Mouse (Mus musculus): ENCODE results near the gene Lman2. TPM values are rescaled to one million over a fixed set of nuclear protein-coding genes. Genes with fewer than 3 reads are reported as not detected.

Lman2 gene
- polyA plus RNA-seq, 1 experiment from 2014 or later: 84.2 TPM

GRCm38 (mm10) chr13:55400039-55400346 lies 37.4 kb upstream of the Lman2 start:
- ATAC-seq (replicated peaks; ENCODE audit: extremely low read depth, insufficient read depth, low FRiP score): no peak
- Histone ChIP-seq H3K4me1 (ENCODE audit: control insufficient read depth, insufficient read depth, low read length) (no peaks in the 10 kb centered on the region), H3K9me3 (replicated peaks; ENCODE audit: control insufficient read depth, low read length) (no peaks in the 10 kb centered on the region), H3K4me2 (ENCODE audit: low read depth, low read length) (no peak overlapping the region), H3K36me3 (ENCODE audit: control insufficient read depth, insufficient read depth) (no peaks in the 10 kb centered on the region), H3K27me3 (ENCODE audit: control insufficient read depth, insufficient read depth, low read length) (peaks cover 36% of the 10 kb centered on the region), H3K4me3 (ENCODE audit: low read length) (no peak overlapping the region), H3K27ac (ENCODE audit: low read length) (no peak overlapping the region), H3K9ac (ENCODE audit: low read length) (no peak overlapping the region)
- 44% methylated on average over 1 of the region's 1 CpGs for WGBS

GRCm38 (mm10) chr13:55399300-55400038 lies 36.9 kb upstream of the Lman2 start:
- no peak for ATAC-seq (replicated peaks; ENCODE audit: extremely low read depth, insufficient read depth, low FRiP score)
- Histone ChIP-seq H3K27ac (ENCODE audit: low read length) (no peak overlapping the region), H3K9ac (ENCODE audit: low read length) (no peak overlapping the region), H3K4me3 (ENCODE audit: low read length) (no peak overlapping the region), H3K9me3 (replicated peaks; ENCODE audit: control insufficient read depth, low read length) (no peaks in the 10 kb centered on the region), H3K4me1 (ENCODE audit: control insufficient read depth, insufficient read depth, low read length) (no peaks in the 10 kb centered on the region), H3K36me3 (ENCODE audit: control insufficient read depth, insufficient read depth) (no peaks in the 10 kb centered on the region), H3K27me3 (ENCODE audit: control insufficient read depth, insufficient read depth, low read length) (peaks cover 33% of the 10 kb centered on the region), H3K4me2 (ENCODE audit: low read depth, low read length) (no peak overlapping the region)
- WGBS: 61% methylated on average over 5 of the region's 5 CpGs

- no peak within 1 kb of the TSS for H3K4me2 ChIP-seq (ENCODE audit: low read depth, low read length)
- H3K27ac ChIP-seq (ENCODE audit: low read length): no peak within 1 kb of the TSS
- no peak within 1 kb of the TSS for H3K4me3 ChIP-seq (ENCODE audit: low read length)
- H3K9ac ChIP-seq (ENCODE audit: low read length): no peak within 1 kb of the TSS
- no peak for ATAC-seq (replicated peaks; ENCODE audit: extremely low read depth, insufficient read depth, low FRiP score)
- peaks cover 25% of the 10 kb centered on the region for H3K27me3 ChIP-seq (ENCODE audit: control insufficient read depth, insufficient read depth, low read length)
- H3K36me3 ChIP-seq (ENCODE audit: control insufficient read depth, insufficient read depth): no peaks in the 10 kb centered on the region
- H3K4me1 ChIP-seq (ENCODE audit: control insufficient read depth, insufficient read depth, low read length): no peaks in the 10 kb centered on the region
- WGBS: 65% methylated on average over 1 of the region's 1 CpGs
- no peaks in the 10 kb centered on the region for H3K9me3 ChIP-seq (replicated peaks; ENCODE audit: control insufficient read depth, low read length)
Observed at GRCm38 (mm10) chr13:55398088-55398487, 35.5 kb upstream of the Lman2 start, which contains the start of gene Slc34a1. TSS of gene Slc34a1 (plus strand) at chr13:55398187.

- Histone ChIP-seq H3K27me3 (ENCODE audit: control insufficient read depth, insufficient read depth, low read length) (no peaks in the 10 kb centered on the region; the same call in 1 of the 2 replicates), H3K27ac (ENCODE audit: low read length) (no peak overlapping the region), H3K4me2 (ENCODE audit: low read depth, low read length) (no peak overlapping the region), H3K4me3 (ENCODE audit: low read length) (no peak overlapping the region), H3K4me1 (ENCODE audit: control insufficient read depth, insufficient read depth, low read length) (no peaks in the 10 kb centered on the region), H3K9ac (ENCODE audit: low read length) (no peak overlapping the region), H3K36me3 (ENCODE audit: control insufficient read depth, insufficient read depth) (no peaks in the 10 kb centered on the region), H3K9me3 (replicated peaks; ENCODE audit: control insufficient read depth, low read length) (0 out of 2 replicates have a peak, but pooled peaks cover 4% of the 10 kb centered on the region)
- no peak for ATAC-seq (replicated peaks; ENCODE audit: extremely low read depth, insufficient read depth, low FRiP score)
- WGBS: 60% methylated on average over 4 of the region's 4 CpGs
Observed at GRCm38 (mm10) chr13:55392933-55393332, 30.4 kb upstream of the Lman2 start.

- ATAC-seq (replicated peaks; ENCODE audit: extremely low read depth, insufficient read depth, low FRiP score): no peak
- Histone ChIP-seq H3K27me3 (ENCODE audit: control insufficient read depth, insufficient read depth, low read length) (no peaks in the 10 kb centered on the region; the same call in 1 of the 2 replicates), H3K4me1 (ENCODE audit: control insufficient read depth, insufficient read depth, low read length) (no peaks in the 10 kb centered on the region), H3K27ac (ENCODE audit: low read length) (no peak overlapping the region), H3K9ac (ENCODE audit: low read length) (no peak overlapping the region), H3K9me3 (replicated peaks; ENCODE audit: control insufficient read depth, low read length) (0 out of 2 replicates have a peak, but pooled peaks cover 4% of the 10 kb centered on the region), H3K36me3 (ENCODE audit: control insufficient read depth, insufficient read depth) (no peaks in the 10 kb centered on the region), H3K4me2 (ENCODE audit: low read depth, low read length) (no peak overlapping the region), H3K4me3 (ENCODE audit: low read length) (no peak overlapping the region)
- WGBS: 74% methylated on average over 1 of the region's 1 CpGs
Observed at GRCm38 (mm10) chr13:55391626-55392029, 29.0 kb upstream of the Lman2 start.

GRCm38 (mm10) chr13:55390644-55391043 lies 28.1 kb upstream of the Lman2 start:
- no peak for ATAC-seq (replicated peaks; ENCODE audit: extremely low read depth, insufficient read depth, low FRiP score)
- H3K27ac ChIP-seq (ENCODE audit: low read length): no peak overlapping the region
- no peaks in the 10 kb centered on the region for H3K27me3 ChIP-seq (ENCODE audit: control insufficient read depth, insufficient read depth, low read length)
- no peak overlapping the region for H3K9ac ChIP-seq (ENCODE audit: low read length)
- WGBS: 78% methylated on average over 3 of the region's 3 CpGs
- H3K9me3 ChIP-seq (replicated peaks; ENCODE audit: control insufficient read depth, low read length): 0 out of 2 replicates have a peak, but pooled peaks cover 4% of the 10 kb centered on the region
- no peak overlapping the region for H3K4me3 ChIP-seq (ENCODE audit: low read length)
- H3K36me3 ChIP-seq (ENCODE audit: control insufficient read depth, insufficient read depth): no peaks in the 10 kb centered on the region
- no peak overlapping the region for H3K4me2 ChIP-seq (ENCODE audit: low read depth, low read length)
- H3K4me1 ChIP-seq (ENCODE audit: control insufficient read depth, insufficient read depth, low read length): no peaks in the 10 kb centered on the region

GRCm38 (mm10) chr13:55381790-55382189 lies 19.2 kb upstream of the Lman2 start:
- Histone ChIP-seq H3K4me1 (ENCODE audit: control insufficient read depth, insufficient read depth, low read length) (no peaks in the 10 kb centered on the region), H3K9ac (ENCODE audit: low read length) (no peak overlapping the region), H3K27me3 (ENCODE audit: control insufficient read depth, insufficient read depth, low read length) (peaks cover 39% of the 10 kb centered on the region), H3K4me2 (ENCODE audit: low read depth, low read length) (no peak overlapping the region), H3K27ac (ENCODE audit: low read length) (no peak overlapping the region), H3K36me3 (ENCODE audit: control insufficient read depth, insufficient read depth) (no peaks in the 10 kb centered on the region), H3K9me3 (replicated peaks; ENCODE audit: control insufficient read depth, low read length) (no peaks in the 10 kb centered on the region), H3K4me3 (ENCODE audit: low read length) (no peak overlapping the region)
- ATAC-seq (replicated peaks; ENCODE audit: extremely low read depth, insufficient read depth, low FRiP score): no peak
- 69% methylated on average over 4 of the region's 4 CpGs for WGBS

- Histone ChIP-seq H3K9me3 (replicated peaks; ENCODE audit: control insufficient read depth, low read length) (no peaks in the 10 kb centered on the region), H3K4me3 (ENCODE audit: low read length) (no peak overlapping the region), H3K4me1 (ENCODE audit: control insufficient read depth, insufficient read depth, low read length) (no peaks in the 10 kb centered on the region), H3K4me2 (ENCODE audit: low read depth, low read length) (peak overlapping the region; percentile 22; the same call in 1 of the 2 replicates), H3K27ac (ENCODE audit: low read length) (no peak overlapping the region), H3K27me3 (ENCODE audit: control insufficient read depth, insufficient read depth, low read length) (peaks cover 47% of the 10 kb centered on the region), H3K9ac (ENCODE audit: low read length) (no peak overlapping the region), H3K36me3 (ENCODE audit: control insufficient read depth, insufficient read depth) (no peaks in the 10 kb centered on the region)
- WGBS: 9% methylated on average over 32 of the region's 32 CpGs
- no peak for ATAC-seq (replicated peaks; ENCODE audit: extremely low read depth, insufficient read depth, low FRiP score)
Observed at GRCm38 (mm10) chr13:55378907-55379580, 16.5 kb upstream of the Lman2 start.

- no peaks in the 10 kb centered on the region for H3K9me3 ChIP-seq (replicated peaks; ENCODE audit: control insufficient read depth, low read length)
- WGBS: 63% methylated on average over 2 of the region's 2 CpGs
- peaks cover 50% of the 10 kb centered on the region for H3K27me3 ChIP-seq (ENCODE audit: control insufficient read depth, insufficient read depth, low read length)
- no peak overlapping the region for H3K4me3 ChIP-seq (ENCODE audit: low read length)
- no peak overlapping the region for H3K27ac ChIP-seq (ENCODE audit: low read length)
- H3K4me2 ChIP-seq (ENCODE audit: low read depth, low read length): no peak overlapping the region
- no peak overlapping the region for H3K9ac ChIP-seq (ENCODE audit: low read length)
- ATAC-seq (replicated peaks; ENCODE audit: extremely low read depth, insufficient read depth, low FRiP score): no peak
- no peaks in the 10 kb centered on the region for H3K36me3 ChIP-seq (ENCODE audit: control insufficient read depth, insufficient read depth)
- H3K4me1 ChIP-seq (ENCODE audit: control insufficient read depth, insufficient read depth, low read length): no peaks in the 10 kb centered on the region
Observed at GRCm38 (mm10) chr13:55375877-55376276, 13.3 kb upstream of the Lman2 start.

Measured in heart, embryonic 16.5 days (tissue).